Mouse (Mus musculus) neural tube, embryonic 15.5 days (tissue): Measurements from ENCODE around the gene Htr6. TPM values are rescaled to one million over a fixed set of nuclear protein-coding genes. Genes with fewer than 3 reads are reported as not detected.

Source experiments
- ATAC-seq: fragments of 200-750 bp; cut with Nextera tagmentation; 2 replicates; pipeline ENCODE4 v1.8.0; 2017; ENCODE audit warnings: mild to moderate bottlenecking, moderate TSS enrichment, moderate library complexity; ENCODE audit not compliant: low FRiP score
- H3K27ac ChIP-seq: fragments of 300-500 bp; sonication (generic); replicated peaks from 2 replicates; pipeline ENCODE4 v1.5.1; 2015; ENCODE audit warnings: mild to moderate bottlenecking, inconsistent platforms
- H3K27me3 ChIP-seq: fragments of 300-500 bp; sonication (generic); replicated peaks from 2 replicates; pipeline ENCODE4 v1.6.1; 2015; ENCODE audit warnings: inconsistent platforms
- H3K36me3 ChIP-seq: fragments of 300-500 bp; sonication (generic); 2 replicates; pipeline ENCODE4 v1.6.1; 2015; ENCODE audit warnings: inconsistent platforms
- H3K4me1 ChIP-seq: fragments of 300-500 bp; sonication (generic); 2 replicates; pipeline ENCODE4 v1.6.1; 2015; ENCODE audit warnings: inconsistent platforms
- H3K4me2 ChIP-seq: fragments of 300-500 bp; sonication (generic); 2 replicates; pipeline ENCODE4 v1.6.1; 2015; ENCODE audit warnings: inconsistent platforms, mild to moderate bottlenecking, moderate library complexity
- H3K4me3 ChIP-seq: fragments of 300-500 bp; sonication (generic); replicated peaks from 2 replicates; pipeline ENCODE4 v1.5.1; 2015; ENCODE audit warnings: mild to moderate bottlenecking, inconsistent platforms
- H3K9ac ChIP-seq: fragments of 300-500 bp; sonication (generic); replicated peaks from 2 replicates; pipeline ENCODE4 v1.6.1; 2015; ENCODE audit warnings: mild to moderate bottlenecking, inconsistent platforms
- H3K9me3 ChIP-seq: fragments of 300-500 bp; sonication (generic); replicated peaks from 2 replicates; pipeline ENCODE4 v1.6.1; 2016; ENCODE audit warnings: inconsistent platforms
- WGBS: fragments of 180-500 bp; shearing (Covaris S2); methylation state at CpG from one replicate; pipeline ENCODE4 v1.1.7; 2015; ENCODE audit warnings: mixed read lengths; 5-methylcytosine and 5-hydroxymethylcytosine counted together
- polyA plus RNA-seq: library from polyadenylated mRNA; unstranded; fragments of >200 nt; fragmentation: Nextera tagmentation; extraction: Ambion mirVana; gene quantifications from 2 replicates; pipeline ENCODE4 v1.2.1, GENCODE M21; 2015

The Htr6 gene
- polyA plus RNA-seq, 1 experiment from 2014 or later, result 1.0 TPM

- Histone ChIP-seq H3K4me2 (peak overlapping the region; percentile 27; the same call in 1 of the 2 replicates), H3K27me3 (no peaks in the 10 kb centered on the region), H3K9ac (no peak overlapping the region), H3K4me3 (no peak overlapping the region), H3K9me3 (no peaks in the 10 kb centered on the region), H3K4me1 (peaks cover 50% of the 10 kb centered on the region), H3K36me3 (no peaks in the 10 kb centered on the region), H3K27ac (peak overlapping the region; percentile 79)
- ATAC-seq, result peak; percentile 72
- WGBS, result 6% methylated on average over 10 of the region's 10 CpGs
Measured at GRCm38 (mm10) chr4:139040084-139040839, 35.1 kb downstream of the Htr6 start.

GRCm38 (mm10) chr4:139037795-139038607 is 37.4 kb downstream of the Htr6 start:
- no peaks in the 10 kb centered on the region for H3K9me3 ChIP-seq
- H3K4me2 ChIP-seq, result 0 out of 2 replicates have a peak overlapping the region, but pooled peaks have one; percentile 23
- no peaks in the 10 kb centered on the region for H3K36me3 ChIP-seq
- peak overlapping the region; percentile 79 for H3K27ac ChIP-seq
- H3K4me3 ChIP-seq, result no peak overlapping the region
- WGBS, result 26% methylated on average over 17 of the region's 17 CpGs
- no peaks in the 10 kb centered on the region for H3K27me3 ChIP-seq
- peaks cover 51% of the 10 kb centered on the region for H3K4me1 ChIP-seq
- ATAC-seq, result 0 out of 2 replicates have a peak, but pooled peaks have one; percentile 15
- H3K9ac ChIP-seq, result 0 out of 2 replicates have a peak overlapping the region, but pooled peaks have one; percentile 14

- WGBS, result 89% methylated on average over 3 of the region's 3 CpGs
- H3K27me3 ChIP-seq, result no peaks in the 10 kb centered on the region
- H3K9me3 ChIP-seq, result no peaks in the 10 kb centered on the region
- ATAC-seq, result no peak
- no peak overlapping the region for H3K9ac ChIP-seq
- peaks cover 47% of the 10 kb centered on the region for H3K4me1 ChIP-seq
- no peak overlapping the region for H3K4me2 ChIP-seq
- H3K4me3 ChIP-seq, result no peak overlapping the region
- no peak overlapping the region for H3K27ac ChIP-seq
- no peaks in the 10 kb centered on the region for H3K36me3 ChIP-seq
Measured at GRCm38 (mm10) chr4:139035799-139036198, 39.6 kb downstream of the Htr6 start.

- no peak overlapping the region for H3K27ac ChIP-seq
- H3K4me1 ChIP-seq, result peaks cover 39% of the 10 kb centered on the region
- H3K27me3 ChIP-seq, result no peaks in the 10 kb centered on the region
- no peak overlapping the region for H3K4me3 ChIP-seq
- ATAC-seq, result no peak
- H3K9me3 ChIP-seq, result no peaks in the 10 kb centered on the region
- H3K36me3 ChIP-seq, result no peaks in the 10 kb centered on the region
- H3K9ac ChIP-seq, result no peak overlapping the region
- 91% methylated on average over 3 of the region's 3 CpGs for WGBS
- H3K4me2 ChIP-seq, result no peak overlapping the region
Measured at GRCm38 (mm10) chr4:139034942-139035341, 40.4 kb downstream of the Htr6 start.

- Histone ChIP-seq H3K4me2 (no peak overlapping the region), H3K9me3 (no peaks in the 10 kb centered on the region), H3K4me1 (peaks cover 35% of the 10 kb centered on the region), H3K4me3 (no peak overlapping the region), H3K27ac (no peak overlapping the region), H3K27me3 (no peaks in the 10 kb centered on the region), H3K36me3 (no peaks in the 10 kb centered on the region), H3K9ac (no peak overlapping the region)
- WGBS, result 63% methylated on average over 4 of the region's 4 CpGs
- no peak for ATAC-seq
Measured at GRCm38 (mm10) chr4:139034540-139034939, 40.8 kb downstream of the Htr6 start.

- no peak overlapping the region for H3K4me3 ChIP-seq
- no peaks in the 10 kb centered on the region for H3K27me3 ChIP-seq
- no peaks in the 10 kb centered on the region for H3K36me3 ChIP-seq
- no peaks in the 10 kb centered on the region for H3K9me3 ChIP-seq
- H3K27ac ChIP-seq, result no peak overlapping the region
- 90% methylated on average over 8 of the region's 8 CpGs for WGBS
- H3K4me1 ChIP-seq, result peaks cover 30% of the 10 kb centered on the region
- no peak overlapping the region for H3K9ac ChIP-seq
- no peak for ATAC-seq
- no peak overlapping the region for H3K4me2 ChIP-seq
Measured at GRCm38 (mm10) chr4:139034010-139034367, 41.4 kb downstream of the Htr6 start.

GRCm38 (mm10) chr4:139033263-139034009 is 41.9 kb downstream of the Htr6 start:
- Histone ChIP-seq H3K27ac (no peak overlapping the region), H3K4me2 (no peak overlapping the region), H3K36me3 (no peaks in the 10 kb centered on the region), H3K9me3 (no peaks in the 10 kb centered on the region), H3K4me3 (no peak overlapping the region), H3K4me1 (peaks cover 24% of the 10 kb centered on the region), H3K27me3 (no peaks in the 10 kb centered on the region), H3K9ac (no peak overlapping the region)
- WGBS, result 84% methylated on average over 11 of the region's 11 CpGs
- ATAC-seq, result no peak

- no peaks in the 10 kb centered on the region for H3K9me3 ChIP-seq
- no peak overlapping the region for H3K9ac ChIP-seq
- H3K4me2 ChIP-seq, result no peak overlapping the region
- no peak overlapping the region for H3K4me3 ChIP-seq
- peaks cover 15% of the 10 kb centered on the region for H3K4me1 ChIP-seq
- H3K27ac ChIP-seq, result no peak overlapping the region
- no peaks in the 10 kb centered on the region for H3K36me3 ChIP-seq
- no peak for ATAC-seq
- no peaks in the 10 kb centered on the region for H3K27me3 ChIP-seq
- 64% methylated on average over 12 of the region's 12 CpGs for WGBS
Measured at GRCm38 (mm10) chr4:139032521-139032920, 42.8 kb downstream of the Htr6 start.

- Histone ChIP-seq H3K9me3 (no peaks in the 10 kb centered on the region), H3K27me3 (no peaks in the 10 kb centered on the region), H3K27ac (no peak overlapping the region), H3K36me3 (no peaks in the 10 kb centered on the region), H3K9ac (no peak overlapping the region), H3K4me2 (no peak overlapping the region), H3K4me1 (peaks cover 9% of the 10 kb centered on the region), H3K4me3 (no peak overlapping the region)
- ATAC-seq, result no peak
- WGBS, result 62% methylated on average over 6 of the region's 6 CpGs
Measured at GRCm38 (mm10) chr4:139030675-139031074, 44.7 kb downstream of the Htr6 start.

- ATAC-seq, result no peak; the same call in 1 of the 2 replicates
- H3K36me3 ChIP-seq, result no peaks in the 10 kb centered on the region
- H3K27me3 ChIP-seq, result no peaks in the 10 kb centered on the region
- H3K4me3 ChIP-seq, result no peak overlapping the region
- WGBS, result 11% methylated on average over 2 of the region's 2 CpGs
- no peaks in the 10 kb centered on the region for H3K9me3 ChIP-seq
- peak overlapping the region; percentile 51 for H3K27ac ChIP-seq
- H3K4me2 ChIP-seq, result no peak overlapping the region
- peaks cover 12% of the 10 kb centered on the region; the same call in 1 of the 2 replicates for H3K4me1 ChIP-seq
- no peak overlapping the region for H3K9ac ChIP-seq
Measured at GRCm38 (mm10) chr4:139024379-139024778, 51.0 kb downstream of the Htr6 start.

GRCm38 (mm10) chr4:139020385-139020784 is 55.0 kb downstream of the Htr6 start:
- no peak overlapping the region for H3K9ac ChIP-seq
- no peak overlapping the region for H3K4me3 ChIP-seq
- no peaks in the 10 kb centered on the region for H3K9me3 ChIP-seq
- 60% methylated on average over 3 of the region's 3 CpGs for WGBS
- no peaks in the 10 kb centered on the region for H3K27me3 ChIP-seq
- H3K4me1 ChIP-seq, result peaks cover 21% of the 10 kb centered on the region; the same call in 1 of the 2 replicates
- ATAC-seq, result no peak
- H3K4me2 ChIP-seq, result no peak overlapping the region
- H3K27ac ChIP-seq, result no peak overlapping the region
- H3K36me3 ChIP-seq, result no peaks in the 10 kb centered on the region
